Mouse (Mus musculus): Measurements from ENCODE around the gene Ccl28. TPM values are rescaled to one million over a fixed set of nuclear protein-coding genes. Genes with fewer than 3 reads are reported as not detected.
"Not testable (repeated sequence)": the region's sequence is repeated elsewhere in the genome, so short reads cannot be mapped to it uniquely, and the experiment has no call there.

The Ccl28 gene
- total RNA-seq (2014; rRNA removed; ENCODE audit: low replicate concordance) (not detected in 2 replicates), polyA plus RNA-seq (2015; fragmentation: Nextera tagmentation; extraction: Ambion mirVana) (0.05 TPM in 1 of 2 replicates, not detected in the other)

- Histone ChIP-seq H3K4me1 (ENCODE audit: control insufficient read depth, insufficient read depth) (no peaks in the 10 kb centered on the region), H3K9me3 (replicated peaks; ENCODE audit: control insufficient read depth, low read length) (no peaks in the 10 kb centered on the region), H3K27me3 (ENCODE audit: control insufficient read depth, insufficient read depth, low read length) (no peaks in the 10 kb centered on the region), H3K4me3 (ENCODE audit: low read depth, low read length) (no peak within 1 kb of the TSS), H3K4me2 (ENCODE audit: low read depth, low read length) (no peak within 1 kb of the TSS), H3K36me3 (replicated peaks; ENCODE audit: control insufficient read depth, insufficient read depth, low read length) (no peaks in the 10 kb centered on the region), H3K9ac (replicated peaks; ENCODE audit: low read depth, low read length) (no peak within 1 kb of the TSS), H3K27ac (ENCODE audit: low read depth) (no peak within 1 kb of the TSS)
- WGBS: 67% methylated on average over 6 of the region's 6 CpGs
- DNase-seq (ENCODE audit: low spot score) (no peak), ATAC-seq (ENCODE audit: insufficient read depth, low read depth) (no peak)
- TF ChIP-seq EP300 (IDR thresholded peaks at IDR 0.05; ENCODE audit: low read depth) (no peak), CTCF (IDR thresholded peaks at IDR 0.05; ENCODE audit: low read depth) (no peak)
These were observed at the start of gene Ccl28 for GRCm38 (mm10) chr13:119623634-119624033. TSS of gene Ccl28 (plus strand) at chr13:119623819.

- H3K4me1 ChIP-seq (ENCODE audit: control insufficient read depth, insufficient read depth); H3K4me3 ChIP-seq (ENCODE audit: low read depth, low read length); H3K9me3 ChIP-seq (replicated peaks; ENCODE audit: control insufficient read depth, low read length); H3K27me3 ChIP-seq (ENCODE audit: control insufficient read depth, insufficient read depth, low read length); H3K36me3 ChIP-seq (replicated peaks; ENCODE audit: control insufficient read depth, insufficient read depth, low read length); H3K9ac ChIP-seq (replicated peaks; ENCODE audit: low read depth, low read length); H3K4me2 ChIP-seq (ENCODE audit: low read depth, low read length); H3K27ac ChIP-seq (ENCODE audit: low read depth): not testable (repeated sequence)
- DNase-seq (ENCODE audit: low spot score) (peak; percentile 41), ATAC-seq (ENCODE audit: insufficient read depth, low read depth) (peak; percentile 83)
- 70% methylated on average over 14 of the region's 16 CpGs for WGBS
These were observed 27.1 kb upstream of the Ccl28 start for GRCm38 (mm10) chr13:119596321-119597211.

DNA sequence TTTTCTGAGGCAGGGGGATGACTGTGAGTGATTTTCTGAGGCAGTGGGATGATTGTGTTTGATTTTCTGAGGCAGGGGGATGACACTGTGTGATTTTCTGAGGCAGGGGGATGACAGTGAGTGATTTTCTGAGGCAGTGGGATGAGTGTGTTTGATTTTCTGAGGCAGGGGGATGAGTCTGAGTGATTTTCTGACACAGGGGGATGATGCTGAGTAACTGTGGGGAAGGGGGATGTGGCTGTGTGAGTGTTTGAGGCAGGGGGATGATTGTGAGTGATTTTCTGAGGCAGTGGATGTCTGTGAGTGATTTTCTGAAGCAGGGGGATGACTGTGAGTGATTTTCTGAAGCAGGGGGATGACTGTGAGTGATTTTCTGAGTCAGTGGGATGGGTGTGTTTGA lies 25.2 kb upstream of the Ccl28 start:
- H3K4me3 ChIP-seq (ENCODE audit: low read depth, low read length); H3K4me1 ChIP-seq (ENCODE audit: control insufficient read depth, insufficient read depth); H3K27me3 ChIP-seq (ENCODE audit: control insufficient read depth, insufficient read depth, low read length); H3K9me3 ChIP-seq (replicated peaks; ENCODE audit: control insufficient read depth, low read length); H3K4me2 ChIP-seq (ENCODE audit: low read depth, low read length); H3K36me3 ChIP-seq (replicated peaks; ENCODE audit: control insufficient read depth, insufficient read depth, low read length); DNase-seq (ENCODE audit: low spot score); H3K27ac ChIP-seq (ENCODE audit: low read depth); ATAC-seq (ENCODE audit: insufficient read depth, low read depth); H3K9ac ChIP-seq (replicated peaks; ENCODE audit: low read depth, low read length): not testable (repeated sequence)

GRCm38 (mm10) chr13:119599066-119599465 lies 24.6 kb upstream of the Ccl28 start:
- not testable (repeated sequence) for H3K9ac ChIP-seq (replicated peaks; ENCODE audit: low read depth, low read length); H3K4me1 ChIP-seq (ENCODE audit: control insufficient read depth, insufficient read depth); H3K4me3 ChIP-seq (ENCODE audit: low read depth, low read length); H3K9me3 ChIP-seq (replicated peaks; ENCODE audit: control insufficient read depth, low read length); H3K36me3 ChIP-seq (replicated peaks; ENCODE audit: control insufficient read depth, insufficient read depth, low read length); ATAC-seq (ENCODE audit: insufficient read depth, low read depth); H3K27me3 ChIP-seq (ENCODE audit: control insufficient read depth, insufficient read depth, low read length); H3K4me2 ChIP-seq (ENCODE audit: low read depth, low read length); H3K27ac ChIP-seq (ENCODE audit: low read depth); DNase-seq (ENCODE audit: low spot score)
- 74% methylated on average over 11 of the region's 12 CpGs for WGBS

- not testable (repeated sequence) for DNase-seq (ENCODE audit: low spot score); H3K4me2 ChIP-seq (ENCODE audit: low read depth, low read length); H3K36me3 ChIP-seq (replicated peaks; ENCODE audit: control insufficient read depth, insufficient read depth, low read length); H3K4me1 ChIP-seq (ENCODE audit: control insufficient read depth, insufficient read depth); H3K9ac ChIP-seq (replicated peaks; ENCODE audit: low read depth, low read length); H3K4me3 ChIP-seq (ENCODE audit: low read depth, low read length); H3K27me3 ChIP-seq (ENCODE audit: control insufficient read depth, insufficient read depth, low read length); H3K27ac ChIP-seq (ENCODE audit: low read depth); H3K9me3 ChIP-seq (replicated peaks; ENCODE audit: control insufficient read depth, low read length); ATAC-seq (ENCODE audit: insufficient read depth, low read depth)
- WGBS: 66% methylated on average over 2 of the region's 2 CpGs
These were observed 24.1 kb upstream of the Ccl28 start for GRCm38 (mm10) chr13:119599498-119599897.

DNA sequence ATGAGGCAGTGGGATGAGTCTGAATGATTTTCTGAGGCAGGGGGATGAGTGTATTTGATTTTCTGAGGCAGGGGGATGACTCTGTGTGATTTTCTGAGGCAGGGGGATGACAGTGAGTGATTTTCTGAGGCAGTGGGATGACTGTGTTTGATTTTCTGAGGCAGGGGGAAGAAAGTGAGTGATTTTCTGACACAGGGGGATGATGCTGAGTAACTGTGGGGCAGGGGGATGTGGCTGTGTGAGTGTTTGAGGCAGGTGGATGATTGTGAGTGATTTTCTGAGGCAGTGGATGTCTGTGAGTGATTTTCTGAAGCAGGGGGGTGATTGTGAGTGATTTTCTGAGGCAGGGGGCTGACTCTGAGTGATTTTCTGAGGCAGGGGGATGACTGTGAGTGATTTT lies 23.5 kb upstream of the Ccl28 start:
- H3K9ac ChIP-seq (replicated peaks; ENCODE audit: low read depth, low read length); H3K4me3 ChIP-seq (ENCODE audit: low read depth, low read length); ATAC-seq (ENCODE audit: insufficient read depth, low read depth); H3K4me1 ChIP-seq (ENCODE audit: control insufficient read depth, insufficient read depth); H3K36me3 ChIP-seq (replicated peaks; ENCODE audit: control insufficient read depth, insufficient read depth, low read length); H3K9me3 ChIP-seq (replicated peaks; ENCODE audit: control insufficient read depth, low read length); H3K4me2 ChIP-seq (ENCODE audit: low read depth, low read length); H3K27me3 ChIP-seq (ENCODE audit: control insufficient read depth, insufficient read depth, low read length); H3K27ac ChIP-seq (ENCODE audit: low read depth): not testable (repeated sequence)
- peak; percentile 61 for DNase-seq (ENCODE audit: low spot score)

GRCm38 (mm10) chr13:119602688-119603331 lies 20.8 kb upstream of the Ccl28 start:
- not testable (repeated sequence) for H3K4me1 ChIP-seq (ENCODE audit: control insufficient read depth, insufficient read depth); DNase-seq (ENCODE audit: low spot score); H3K4me2 ChIP-seq (ENCODE audit: low read depth, low read length); H3K9me3 ChIP-seq (replicated peaks; ENCODE audit: control insufficient read depth, low read length); H3K27ac ChIP-seq (ENCODE audit: low read depth); H3K9ac ChIP-seq (replicated peaks; ENCODE audit: low read depth, low read length); ATAC-seq (ENCODE audit: insufficient read depth, low read depth); H3K27me3 ChIP-seq (ENCODE audit: control insufficient read depth, insufficient read depth, low read length); H3K36me3 ChIP-seq (replicated peaks; ENCODE audit: control insufficient read depth, insufficient read depth, low read length); H3K4me3 ChIP-seq (ENCODE audit: low read depth, low read length)
- WGBS: 41% methylated on average over 12 of the region's 13 CpGs

GRCm38 (mm10) chr13:119603890-119604289 lies 19.7 kb upstream of the Ccl28 start:
- ATAC-seq (ENCODE audit: insufficient read depth, low read depth); H3K27ac ChIP-seq (ENCODE audit: low read depth): not testable (repeated sequence)
- 91% methylated on average over 6 of the region's 8 CpGs for WGBS

More at GRCm38 (mm10) chr13:119603890-119604289, 19.7 kb upstream of the Ccl28 start:
- H3K4me2 ChIP-seq (ENCODE audit: low read depth, low read length); H3K27me3 ChIP-seq (ENCODE audit: control insufficient read depth, insufficient read depth, low read length); H3K4me3 ChIP-seq (ENCODE audit: low read depth, low read length); H3K36me3 ChIP-seq (replicated peaks; ENCODE audit: control insufficient read depth, insufficient read depth, low read length); H3K9me3 ChIP-seq (replicated peaks; ENCODE audit: control insufficient read depth, low read length); H3K4me1 ChIP-seq (ENCODE audit: control insufficient read depth, insufficient read depth); DNase-seq (ENCODE audit: low spot score); H3K9ac ChIP-seq (replicated peaks; ENCODE audit: low read depth, low read length): not testable (repeated sequence)

Measured in heart, postnatal 0 days (tissue).